Mouse (Mus musculus) midbrain, embryonic 15.5 days (tissue): Measurements from ENCODE around the gene 5330417H12Rik. TPM values are rescaled to one million over a fixed set of nuclear protein-coding genes. Genes with fewer than 3 reads are reported as not detected.

Experiments used
- ATAC-seq: fragments of 200-750 bp; cut with Nextera tagmentation; replicated peaks from 2 replicates; pipeline ENCODE4 v1.8.0; 2017; ENCODE audit warnings: moderate TSS enrichment
- H3K27ac ChIP-seq: fragments of 300-500 bp; sonication (generic); 2 replicates; pipeline ENCODE4 v1.5.1; 2015; ENCODE audit warnings: mild to moderate bottlenecking, inconsistent platforms
- H3K27me3 ChIP-seq: fragments of 300-500 bp; sonication (generic); replicated peaks from 2 replicates; pipeline ENCODE4 v1.6.1; 2015; ENCODE audit warnings: inconsistent platforms
- H3K36me3 ChIP-seq: fragments of 300-500 bp; sonication (generic); replicated peaks from 2 replicates; pipeline ENCODE4 v1.6.1; 2015; ENCODE audit warnings: inconsistent platforms
- H3K4me1 ChIP-seq: fragments of 300-500 bp; sonication (generic); 2 replicates; pipeline ENCODE4 v1.6.1; 2015; ENCODE audit warnings: inconsistent platforms
- H3K4me2 ChIP-seq: fragments of 300-500 bp; sonication (generic); 2 replicates; pipeline ENCODE4 v1.6.1; 2015; ENCODE audit warnings: inconsistent platforms, mild to moderate bottlenecking, moderate library complexity
- H3K4me3 ChIP-seq: fragments of 300-500 bp; sonication (generic); 2 replicates; pipeline ENCODE4 v1.5.1; 2015; ENCODE audit warnings: mild to moderate bottlenecking, inconsistent platforms
- H3K9ac ChIP-seq: fragments of 300-500 bp; sonication (generic); 2 replicates; pipeline ENCODE4 v1.6.1; 2015; ENCODE audit warnings: mild to moderate bottlenecking, inconsistent platforms
- H3K9me3 ChIP-seq: fragments of 300-500 bp; sonication (generic); 2 replicates; pipeline ENCODE4 v1.6.1; 2016; ENCODE audit warnings: inconsistent platforms
- WGBS: fragments of 180-500 bp; shearing (Covaris S2); methylation state at CpG from one replicate; pipeline ENCODE4 v1.1.7; 2015; ENCODE audit warnings: mixed read lengths; 5-methylcytosine and 5-hydroxymethylcytosine counted together
- polyA plus RNA-seq: library from polyadenylated mRNA; unstranded; fragments of >200 nt; fragmentation: Nextera tagmentation; extraction: Ambion mirVana; gene quantifications from 2 replicates; pipeline ENCODE4 v1.2.1, GENCODE M21; 2015

5330417H12Rik gene
- polyA plus RNA-seq, 1 experiment from 2014 or later = not detected

DNA sequence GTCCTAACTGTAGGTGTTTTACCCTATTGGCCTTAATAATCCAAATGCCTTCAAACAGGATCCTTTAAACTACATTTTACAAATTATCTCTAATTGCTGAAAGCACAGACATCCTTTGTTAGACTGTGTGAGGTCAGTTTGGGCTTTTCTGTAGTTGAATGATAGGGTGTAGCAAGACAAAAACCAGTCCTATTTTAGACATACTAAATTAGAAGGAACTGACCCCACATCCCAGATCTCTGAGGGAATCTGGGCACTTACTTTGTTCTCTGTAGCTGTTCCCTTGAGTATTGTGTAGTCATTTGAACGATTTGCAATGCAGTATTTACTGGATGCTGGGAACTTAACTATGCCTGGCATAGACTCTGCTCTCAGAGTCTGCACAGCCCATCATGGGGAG is 26.9 kb upstream of the 5330417H12Rik start:
- H3K27ac ChIP-seq = no peak overlapping the region
- no peaks in the 10 kb centered on the region for H3K4me1 ChIP-seq
- H3K4me2 ChIP-seq = no peak overlapping the region
- no peak overlapping the region for H3K9ac ChIP-seq
- no peaks in the 10 kb centered on the region for H3K9me3 ChIP-seq
- no peak for ATAC-seq
- H3K36me3 ChIP-seq = no peaks in the 10 kb centered on the region
- no peak overlapping the region for H3K4me3 ChIP-seq
- 58% methylated on average over 1 of the region's 1 CpGs for WGBS
- H3K27me3 ChIP-seq = no peaks in the 10 kb centered on the region

DNA sequence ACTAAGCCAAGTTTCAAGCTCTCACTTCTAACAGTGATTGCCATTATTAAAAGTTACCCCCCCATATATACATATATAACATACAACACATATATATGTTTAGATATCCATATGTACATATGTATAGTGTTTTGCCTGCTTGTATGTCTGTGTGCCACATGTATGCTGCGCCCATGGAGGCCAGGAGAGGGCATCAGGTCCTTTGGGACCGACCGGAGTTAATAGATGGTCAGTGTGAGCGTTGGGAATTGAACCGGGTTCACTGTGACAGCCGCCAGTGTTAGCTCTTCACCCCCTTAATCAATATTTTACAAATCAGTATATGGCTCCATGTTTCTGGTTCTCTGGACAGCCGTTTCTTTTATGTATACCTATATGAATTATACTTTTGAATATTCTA is 25.0 kb upstream of the 5330417H12Rik start:
- Histone ChIP-seq H3K9me3 (no peaks in the 10 kb centered on the region), H3K4me3 (no peak overlapping the region), H3K27ac (no peak overlapping the region), H3K4me1 (no peaks in the 10 kb centered on the region), H3K27me3 (no peaks in the 10 kb centered on the region), H3K9ac (no peak overlapping the region), H3K36me3 (no peaks in the 10 kb centered on the region), H3K4me2 (no peak overlapping the region)
- ATAC-seq = no peak
- 85% methylated on average over 7 of the region's 7 CpGs for WGBS

- Histone ChIP-seq H3K27ac (no peak overlapping the region), H3K9me3 (no peaks in the 10 kb centered on the region), H3K27me3 (no peaks in the 10 kb centered on the region), H3K9ac (no peak overlapping the region), H3K36me3 (no peaks in the 10 kb centered on the region), H3K4me3 (no peak overlapping the region), H3K4me1 (no peaks in the 10 kb centered on the region), H3K4me2 (no peak overlapping the region)
- no peak for ATAC-seq
- WGBS = 86% methylated on average over 12 of the region's 12 CpGs
Observed at GRCm38 (mm10) chr7:107648937-107649688, 24.2 kb upstream of the 5330417H12Rik start.

GRCm38 (mm10) chr7:107644987-107645386 is 20.0 kb upstream of the 5330417H12Rik start:
- Histone ChIP-seq H3K27ac (no peak overlapping the region), H3K9ac (no peak overlapping the region), H3K27me3 (no peaks in the 10 kb centered on the region), H3K36me3 (no peaks in the 10 kb centered on the region), H3K4me3 (no peak overlapping the region), H3K4me2 (no peak overlapping the region), H3K4me1 (no peaks in the 10 kb centered on the region), H3K9me3 (no peaks in the 10 kb centered on the region)
- 87% methylated on average over 2 of the region's 2 CpGs for WGBS
- no peak for ATAC-seq

DNA sequence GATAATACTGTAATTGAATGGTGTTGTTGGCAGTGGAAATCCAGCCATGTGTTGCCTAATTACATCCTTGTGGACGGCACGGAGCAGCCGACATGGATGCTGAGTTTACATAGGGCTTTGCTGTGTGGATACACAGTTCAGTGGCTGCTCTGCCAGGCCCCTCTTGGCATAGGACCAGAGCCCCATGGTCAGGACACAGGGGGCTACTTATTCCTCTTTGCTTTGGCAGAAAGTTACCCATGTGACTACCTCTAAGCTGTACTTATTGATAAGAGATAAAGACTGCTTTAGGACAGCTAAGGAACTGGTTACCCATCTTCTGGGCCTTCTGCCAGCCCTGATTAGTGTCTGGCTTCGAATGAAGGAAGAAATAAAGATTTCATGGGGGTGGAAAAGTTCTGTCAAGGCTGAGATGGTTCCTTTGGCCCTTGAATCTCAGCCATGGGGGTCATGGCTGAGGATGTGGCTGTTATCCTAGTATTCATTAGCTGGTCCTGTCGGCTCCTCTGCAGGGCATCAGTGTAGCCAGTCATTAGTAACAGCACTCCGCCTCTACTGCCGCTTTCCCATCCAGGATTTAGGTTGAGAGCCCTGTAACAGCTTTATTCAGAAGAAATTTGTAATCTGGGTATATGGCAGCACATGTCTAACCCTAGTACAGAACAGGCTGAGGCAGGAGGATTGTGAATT is 17.8 kb upstream of the 5330417H12Rik start:
- ATAC-seq = peak; percentile 86
- 68% methylated on average over 7 of the region's 7 CpGs for WGBS

GRCm38 (mm10) chr7:107638026-107638425 is 13.1 kb upstream of the 5330417H12Rik start:
- ATAC-seq = no peak
- Histone ChIP-seq H3K4me1 (no peaks in the 10 kb centered on the region), H3K9me3 (no peaks in the 10 kb centered on the region), H3K4me3 (no peak overlapping the region), H3K4me2 (no peak overlapping the region), H3K27ac (no peak overlapping the region), H3K27me3 (no peaks in the 10 kb centered on the region), H3K9ac (no peak overlapping the region), H3K36me3 (no peaks in the 10 kb centered on the region)
- 93% methylated on average over 5 of the region's 5 CpGs for WGBS

More for the DNA sequence above, 17.8 kb upstream of the 5330417H12Rik start:
- Histone ChIP-seq H3K27ac (no peak overlapping the region), H3K4me3 (no peak overlapping the region), H3K9ac (no peak overlapping the region), H3K27me3 (no peaks in the 10 kb centered on the region), H3K4me1 (no peaks in the 10 kb centered on the region), H3K36me3 (no peaks in the 10 kb centered on the region), H3K4me2 (no peak overlapping the region), H3K9me3 (no peaks in the 10 kb centered on the region)

DNA sequence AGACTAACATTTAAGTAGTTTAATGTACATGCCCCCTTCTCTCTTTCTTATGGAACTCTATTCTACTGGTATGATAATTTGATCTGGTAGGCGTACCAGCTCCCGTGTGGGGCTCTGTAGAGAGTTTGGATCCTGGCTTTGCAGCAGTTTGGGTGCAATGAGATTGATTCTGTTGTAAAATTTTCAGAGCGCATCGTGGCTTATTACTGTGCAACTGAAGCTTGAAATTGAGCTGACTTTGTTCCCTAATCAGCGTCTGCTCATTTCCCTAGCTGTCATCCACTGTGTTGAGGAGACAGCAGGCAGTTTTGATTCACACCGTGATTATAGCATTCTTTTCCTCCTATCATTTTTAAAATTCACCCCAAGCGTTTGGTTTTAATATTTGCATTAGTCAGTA is 12.4 kb upstream of the 5330417H12Rik start:
- Histone ChIP-seq H3K27me3 (no peaks in the 10 kb centered on the region), H3K4me1 (no peaks in the 10 kb centered on the region), H3K9ac (no peak overlapping the region), H3K4me3 (no peak overlapping the region), H3K9me3 (no peaks in the 10 kb centered on the region), H3K36me3 (no peaks in the 10 kb centered on the region), H3K27ac (no peak overlapping the region), H3K4me2 (no peak overlapping the region)
- no peak for ATAC-seq
- WGBS = 76% methylated on average over 7 of the region's 7 CpGs

DNA sequence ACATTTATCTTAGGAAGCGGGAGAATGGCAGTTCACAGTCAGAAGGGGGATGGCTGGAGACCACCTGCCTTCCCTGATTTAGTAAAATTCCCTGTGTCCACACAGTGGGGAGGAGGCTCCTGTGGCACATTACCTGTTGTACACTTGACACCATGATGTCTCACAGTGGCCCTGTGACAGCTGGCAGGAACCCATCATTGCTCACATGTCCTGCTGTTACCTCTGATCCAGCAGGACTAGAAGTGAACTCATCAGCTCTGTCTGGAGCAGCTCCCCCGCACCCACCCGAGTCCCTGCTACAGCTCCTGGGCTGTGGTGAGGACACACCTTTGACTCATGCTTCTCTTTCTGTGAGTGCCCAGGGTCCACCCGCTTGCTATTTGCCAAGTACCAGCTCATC is 8.2 kb upstream of the 5330417H12Rik start:
- Histone ChIP-seq H3K27me3 (no peaks in the 10 kb centered on the region), H3K36me3 (no peaks in the 10 kb centered on the region), H3K4me2 (no peak overlapping the region), H3K27ac (no peak overlapping the region), H3K4me1 (no peaks in the 10 kb centered on the region), H3K4me3 (no peak overlapping the region), H3K9ac (no peak overlapping the region), H3K9me3 (no peaks in the 10 kb centered on the region)
- WGBS = 95% methylated on average over 4 of the region's 4 CpGs
- ATAC-seq = no peak

DNA sequence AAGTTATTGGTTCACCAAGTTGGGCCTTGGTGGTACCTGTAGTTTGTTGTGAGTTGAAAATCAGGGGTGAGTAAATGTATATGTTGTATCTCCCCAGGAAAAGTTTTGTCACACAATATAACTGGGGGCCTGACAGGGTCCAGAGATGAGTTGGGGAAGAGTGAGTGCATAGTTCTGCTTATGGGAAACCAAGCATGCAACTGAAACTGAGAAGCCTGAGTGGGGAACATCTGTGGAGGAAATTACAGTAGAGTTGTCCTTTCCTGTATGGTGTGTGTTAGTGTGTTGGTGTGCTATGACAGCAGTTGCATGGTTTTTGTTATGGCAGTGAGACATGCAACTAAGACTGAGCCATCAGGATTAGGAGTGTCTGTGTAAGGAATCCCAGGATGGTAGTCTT is 3.4 kb upstream of the 5330417H12Rik start:
- H3K27ac ChIP-seq = no peak overlapping the region
- H3K4me1 ChIP-seq = no peaks in the 10 kb centered on the region
- no peak for ATAC-seq
- no peak overlapping the region for H3K4me3 ChIP-seq
- H3K36me3 ChIP-seq = no peaks in the 10 kb centered on the region
- H3K4me2 ChIP-seq = no peak overlapping the region
- no peak overlapping the region for H3K9ac ChIP-seq
- H3K27me3 ChIP-seq = no peaks in the 10 kb centered on the region
- no peaks in the 10 kb centered on the region for H3K9me3 ChIP-seq

GRCm38 (mm10) chr7:107625781-107626180 is 820 bp upstream of the 5330417H12Rik start:
- H3K27me3 ChIP-seq = no peaks in the 10 kb centered on the region
- no peak overlapping the region for H3K4me3 ChIP-seq
- ATAC-seq = no peak
- no peaks in the 10 kb centered on the region for H3K9me3 ChIP-seq
- WGBS = 88% methylated on average over 6 of the region's 6 CpGs
- no peak overlapping the region for H3K9ac ChIP-seq
- H3K36me3 ChIP-seq = no peaks in the 10 kb centered on the region
- H3K4me1 ChIP-seq = no peaks in the 10 kb centered on the region
- H3K27ac ChIP-seq = no peak overlapping the region
- H3K4me2 ChIP-seq = no peak overlapping the region

- 74% methylated on average over 3 of the region's 3 CpGs for WGBS
- no peaks in the 10 kb centered on the region for H3K27me3 ChIP-seq
- H3K4me3 ChIP-seq = no peak overlapping the region
- no peaks in the 10 kb centered on the region for H3K9me3 ChIP-seq
- H3K4me2 ChIP-seq = no peak overlapping the region
- H3K4me1 ChIP-seq = no peaks in the 10 kb centered on the region
- no peak for ATAC-seq
- H3K27ac ChIP-seq = no peak overlapping the region
- H3K9ac ChIP-seq = no peak overlapping the region
- H3K36me3 ChIP-seq = no peaks in the 10 kb centered on the region
Observed at GRCm38 (mm10) chr7:107624432-107624831, 529 bp downstream of the 5330417H12Rik start.

GRCm38 (mm10) chr7:107620137-107620536 is 4.8 kb downstream of the 5330417H12Rik start:
- no peak for ATAC-seq
- Histone ChIP-seq H3K4me3 (no peak overlapping the region), H3K27ac (no peak overlapping the region), H3K9me3 (no peaks in the 10 kb centered on the region), H3K27me3 (no peaks in the 10 kb centered on the region), H3K4me2 (no peak overlapping the region), H3K36me3 (no peaks in the 10 kb centered on the region), H3K9ac (no peak overlapping the region), H3K4me1 (no peaks in the 10 kb centered on the region)
- WGBS = 83% methylated on average over 3 of the region's 3 CpGs

DNA sequence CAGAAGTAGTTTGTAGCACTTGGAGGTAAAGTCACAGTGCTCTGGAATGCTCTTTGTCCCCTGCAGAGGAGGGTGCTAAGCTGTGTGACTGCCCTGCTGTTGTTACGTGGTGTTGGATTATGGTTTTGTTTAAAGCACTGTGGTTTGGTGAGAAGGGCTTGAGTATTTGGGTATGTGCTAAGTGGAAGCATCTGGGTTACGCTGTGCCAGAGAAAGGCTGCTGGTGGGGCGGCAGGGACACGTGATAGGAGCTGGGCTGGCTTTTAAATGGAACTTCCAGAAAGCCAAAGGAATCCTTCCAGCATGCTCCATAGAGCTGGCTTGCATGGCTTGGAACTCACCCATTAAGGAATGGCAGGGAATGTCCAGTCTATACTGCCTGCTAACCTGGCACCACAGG is 5.7 kb downstream of the 5330417H12Rik start:
- Histone ChIP-seq H3K27me3 (no peaks in the 10 kb centered on the region), H3K4me3 (no peak overlapping the region), H3K36me3 (no peaks in the 10 kb centered on the region), H3K4me2 (no peak overlapping the region), H3K27ac (no peak overlapping the region), H3K4me1 (no peaks in the 10 kb centered on the region), H3K9ac (no peak overlapping the region), H3K9me3 (no peaks in the 10 kb centered on the region)
- no peak for ATAC-seq
- 73% methylated on average over 4 of the region's 4 CpGs for WGBS
